Mouse (Mus musculus) mouse embryonic stem cell (cell line): ENCODE results near the gene Gpatch4.

Source experiments
- in situ Hi-C, 2 experiments: fragments of 300-500 bp; cut with MboI; formaldehyde crosslinking; loops; 1 replicate in 1 of 2; 3 replicates in 1 of 2; pipeline ENCODE4 v1.14.3; 2019 to 2020; ENCODE audit warnings: low sequenced_read_pairs in 2 of 2, low pct_unique_long_range_greater_than_20kb in 1 of 2, mixed read lengths in 1 of 2; ENCODE audit not compliant: unreplicated experiment in 1 of 2

The Gpatch4 gene

DNA sequence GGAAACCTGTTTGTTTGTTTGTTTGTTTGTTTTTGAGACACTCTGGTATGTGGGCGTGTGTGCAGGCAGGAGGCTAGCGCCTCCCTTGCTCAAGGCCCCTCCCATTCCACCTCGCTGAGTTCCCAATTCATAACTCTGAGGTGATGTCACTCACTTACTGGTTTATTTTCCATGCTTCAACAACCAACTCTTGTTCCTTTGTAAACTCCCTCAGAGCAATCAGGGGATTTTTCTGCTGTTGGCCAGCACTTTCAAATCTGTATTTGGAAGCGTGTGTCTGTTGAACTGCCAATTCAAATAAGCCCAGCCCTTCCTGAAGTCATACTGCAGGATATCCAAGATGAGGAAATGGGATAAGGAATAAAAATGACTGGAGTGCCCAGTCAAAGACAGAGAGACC, 39.8 kb downstream of the Gpatch4 start:
- in situ Hi-C loops: loop anchor here (5.0 to 10.0 kb wide), 2 partner anchors 70 to 92 kb away; no protein-coding TSS in a partner anchor

DNA sequence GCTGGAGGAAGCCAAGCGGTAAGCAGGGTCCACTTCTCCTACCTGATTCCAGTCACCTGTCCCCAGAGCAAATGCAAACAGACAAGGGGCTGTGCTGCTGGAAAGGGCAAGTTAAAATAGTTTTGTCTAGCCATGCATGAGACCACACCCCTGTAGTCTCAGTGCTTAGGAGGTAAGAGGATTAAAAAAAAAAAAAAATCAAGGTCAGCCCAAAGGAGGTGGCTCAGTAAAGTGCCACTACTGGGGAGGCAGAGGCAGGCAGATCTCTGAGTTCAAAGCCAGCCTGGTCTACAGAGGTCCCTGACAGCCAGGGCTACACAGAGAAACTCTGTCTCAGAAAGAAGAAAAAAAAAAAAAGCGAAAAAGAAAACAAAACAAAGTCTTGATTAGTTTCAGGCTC, 41.1 kb downstream of the Gpatch4 start:
- in situ Hi-C loops: loop anchor here (5.0 to 10.0 kb wide), 2 partner anchors 72 to 91 kb away; no protein-coding TSS in a partner anchor

DNA sequence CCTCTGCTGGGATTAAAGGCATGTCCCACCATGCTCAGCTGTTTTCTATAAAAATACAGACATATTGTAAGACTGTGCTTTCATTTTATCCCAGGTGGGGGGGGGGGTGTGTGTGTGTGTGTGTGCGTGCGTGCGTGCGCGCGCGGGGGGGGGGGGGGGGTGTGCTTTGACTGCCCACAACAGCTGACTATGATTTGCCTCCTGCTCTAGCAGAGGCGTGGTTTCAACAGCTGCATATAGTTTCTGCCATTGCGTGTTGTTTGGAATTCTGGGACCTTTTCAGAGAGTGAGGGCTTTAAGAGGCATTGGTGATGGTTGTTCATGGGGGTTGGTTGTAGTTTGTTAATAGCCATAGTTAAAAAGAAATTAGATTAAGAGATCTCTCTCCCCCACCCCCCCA, 42.6 kb downstream of the Gpatch4 start:
- in situ Hi-C loops: loop anchor here in 1 of 2 experiments (10.0 kb wide), 1 partner anchor 89 kb away; no protein-coding TSS in a partner anchor

DNA sequence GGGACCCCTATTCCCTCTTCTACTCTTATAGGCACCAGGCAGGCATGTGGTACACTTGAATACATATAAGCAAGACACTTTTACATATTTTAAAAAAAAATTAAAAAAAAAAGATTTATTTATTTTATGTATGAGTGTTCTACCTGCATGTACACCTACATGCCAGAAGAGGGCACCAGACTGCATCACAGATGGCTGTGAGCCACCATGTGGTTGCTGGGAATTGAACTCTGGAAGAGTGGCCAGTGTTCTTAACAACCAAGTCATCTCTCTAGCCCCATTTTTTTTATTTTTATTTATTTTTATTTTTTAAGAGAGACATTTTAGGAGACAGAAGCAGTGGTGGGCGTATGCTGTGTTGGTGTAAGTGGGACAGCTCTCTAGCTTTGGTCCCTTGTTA, 44.8 kb downstream of the Gpatch4 start:
- in situ Hi-C loops: loop anchor here in 1 of 2 experiments (10.0 kb wide), 1 partner anchor 87 kb away; no protein-coding TSS in a partner anchor

DNA sequence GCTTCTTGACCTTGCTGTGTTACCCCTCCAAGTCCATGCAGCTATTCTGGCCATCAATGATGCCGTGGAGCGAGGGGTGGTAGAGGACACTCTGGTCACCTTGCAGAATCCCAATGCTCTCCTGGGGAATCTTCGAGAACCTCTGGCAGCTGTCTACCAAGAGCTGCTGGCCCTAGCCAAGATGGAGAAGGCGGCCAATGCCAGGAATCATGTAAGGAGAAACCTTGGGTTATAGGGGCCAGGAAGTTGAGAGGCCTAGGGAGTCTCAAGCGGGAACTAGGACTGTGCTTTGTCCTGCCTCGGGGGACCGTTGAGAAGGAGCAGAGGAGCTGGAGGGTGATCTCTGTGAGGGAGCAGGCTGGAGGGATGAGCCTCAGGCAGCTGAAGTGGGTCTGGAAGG, 47.2 kb downstream of the Gpatch4 start:
- in situ Hi-C loops: no loop called here

DNA sequence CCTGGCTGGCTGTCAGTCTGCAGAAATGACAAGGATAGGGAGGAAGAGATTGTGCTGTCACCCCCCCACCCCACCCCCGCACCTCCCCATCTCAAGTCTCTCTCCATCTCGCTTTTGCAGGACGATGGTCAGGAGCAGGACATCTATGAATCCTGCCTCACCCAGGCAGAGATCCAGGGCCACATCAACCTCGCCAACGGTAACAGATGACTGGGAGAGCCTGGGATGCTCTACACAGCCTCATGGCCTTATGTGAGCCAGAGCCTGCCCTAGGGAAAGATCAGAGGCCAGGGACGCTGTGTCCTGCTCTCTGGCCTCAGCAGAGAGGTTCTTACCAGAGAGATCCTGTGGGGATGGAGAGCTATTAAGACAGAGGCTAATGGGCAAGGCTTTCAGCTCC, 47.7 kb downstream of the Gpatch4 start:
- in situ Hi-C loops: no loop called here

DNA sequence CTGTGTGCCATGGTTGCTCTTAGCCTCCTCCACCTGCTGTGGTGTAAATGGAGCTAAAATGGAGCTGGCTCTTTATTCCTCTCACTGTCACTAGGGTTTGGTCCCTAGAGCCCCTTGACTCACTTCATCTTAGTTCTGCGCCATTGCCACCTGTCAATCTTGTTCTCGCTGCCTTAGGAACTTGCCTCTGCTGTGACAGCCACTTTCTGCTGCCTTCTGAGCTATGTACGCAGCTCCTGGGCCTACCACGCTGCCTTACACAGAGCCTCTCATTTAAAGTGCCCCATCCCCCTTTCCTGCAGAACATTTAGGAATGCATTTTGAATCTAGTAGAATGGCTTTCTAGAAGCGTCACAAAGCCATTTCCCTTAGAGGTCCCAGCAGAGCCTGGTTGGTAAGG, 51.2 kb downstream of the Gpatch4 start:
- in situ Hi-C loops: no loop called here

DNA sequence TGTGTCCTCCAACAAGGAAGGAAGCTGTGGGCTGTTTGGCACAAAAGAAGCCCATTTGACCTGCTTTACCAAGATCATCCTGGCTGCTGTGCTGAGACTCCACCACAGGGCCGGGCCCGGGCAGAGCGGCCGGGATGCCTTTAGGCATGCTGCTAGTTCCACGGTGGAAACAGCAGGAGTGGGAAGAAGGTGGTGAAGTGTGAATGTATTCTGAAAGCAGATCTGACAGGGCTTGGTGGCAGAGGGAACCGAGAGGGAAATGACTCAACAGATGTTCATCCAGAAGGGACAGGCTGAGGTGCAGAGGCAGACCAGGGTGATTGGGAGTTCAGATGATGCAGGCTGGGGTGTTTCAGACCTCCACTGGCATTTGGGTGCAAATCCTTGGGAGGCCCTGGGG, 54.8 kb downstream of the Gpatch4 start:
- in situ Hi-C loops: no loop called here

DNA sequence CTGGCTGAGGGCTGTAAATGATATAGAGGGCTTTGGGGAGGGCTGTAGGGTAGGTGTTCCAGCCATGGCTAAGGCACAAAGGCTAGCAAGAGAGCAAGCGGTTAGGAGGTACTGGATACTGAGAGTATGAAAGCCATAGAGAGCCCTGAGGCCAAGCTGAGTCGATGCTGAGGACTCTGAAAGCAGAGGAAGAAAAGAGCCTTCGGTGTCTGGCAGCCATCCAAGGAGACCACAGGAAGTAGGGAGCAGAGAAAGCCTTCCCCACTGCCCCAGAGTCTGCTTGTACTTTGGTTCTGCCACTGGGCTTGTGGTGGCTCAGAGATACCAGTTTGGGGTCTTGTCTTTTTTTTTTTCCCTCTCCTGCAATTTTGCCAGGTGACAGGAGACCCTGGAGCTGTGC, 57.3 kb downstream of the Gpatch4 start:
- in situ Hi-C loops: no loop called here

DNA sequence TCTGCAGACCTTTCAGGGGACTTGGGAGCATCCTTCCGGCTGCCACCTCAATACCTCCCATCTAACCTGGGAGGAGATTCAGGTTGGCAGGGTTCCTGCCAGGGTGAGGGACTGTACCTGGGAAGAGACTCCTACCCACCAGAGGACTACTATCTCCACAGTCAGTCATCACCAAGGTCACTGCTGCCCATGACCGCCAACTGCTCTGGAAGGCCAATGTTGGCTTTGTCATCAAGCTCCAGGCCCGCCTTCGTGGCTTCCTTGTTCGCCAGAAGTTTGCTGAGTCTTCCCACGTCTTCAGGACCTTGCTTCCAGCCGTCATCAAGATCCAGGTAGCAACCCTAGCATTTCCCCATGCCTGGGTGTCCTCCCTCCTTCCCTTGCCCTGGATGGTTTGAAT, 58.8 kb downstream of the Gpatch4 start:
- in situ Hi-C loops: no loop called here

DNA sequence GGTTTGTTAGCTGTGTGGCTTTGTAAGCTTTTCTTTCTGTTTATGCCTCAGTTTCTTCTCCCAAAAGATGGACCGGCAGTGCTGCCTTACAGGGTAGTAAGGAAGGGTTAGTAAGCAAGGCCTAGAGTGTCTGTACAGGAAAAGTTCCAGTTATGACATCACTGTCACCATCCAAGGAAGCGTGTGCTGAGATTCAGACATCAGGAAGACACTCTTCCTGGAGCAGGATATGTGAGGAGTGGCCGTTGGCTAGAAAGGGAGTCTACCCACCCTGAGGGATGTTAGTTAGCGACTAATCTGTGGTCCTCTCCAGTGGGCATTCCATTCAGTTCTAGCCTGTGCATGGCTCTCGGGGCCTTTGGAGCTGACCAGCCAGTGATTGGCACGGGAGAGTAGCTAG, 59.3 kb downstream of the Gpatch4 start:
- in situ Hi-C loops: no loop called here

DNA sequence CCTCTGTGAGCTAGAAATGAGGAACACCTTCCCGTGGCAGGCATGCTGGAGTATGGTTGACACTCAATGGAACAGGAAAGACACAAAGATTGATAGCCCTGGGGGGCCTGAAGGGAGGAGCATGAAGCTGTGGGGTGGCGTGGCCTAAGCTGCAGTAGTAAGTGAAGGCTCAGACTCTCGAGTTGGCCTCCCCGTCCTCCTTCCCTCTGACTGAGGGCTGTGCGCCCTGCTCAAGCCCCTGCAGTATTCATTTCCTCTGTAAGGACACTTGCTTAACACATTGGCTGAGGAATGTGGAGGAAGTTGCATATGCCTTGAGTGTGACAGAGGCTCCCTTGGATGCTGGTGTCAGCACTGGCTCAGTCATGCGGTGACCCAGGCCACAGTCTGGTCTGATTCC, 59.7 kb downstream of the Gpatch4 start:
- in situ Hi-C loops: no loop called here
